Mouse (Mus musculus): ENCODE results near the gene Aph1b. TPM values are rescaled to one million over a fixed set of nuclear protein-coding genes. Genes with fewer than 3 reads are reported as not detected.
A peak's percentile ranks its signal among the peaks of the same experiment; 100 is the strongest.
"Not testable (repeated sequence)": the region's sequence is repeated elsewhere in the genome, so short reads cannot be mapped to it uniquely, and the experiment has no call there.

Aph1b gene
- polyA plus RNA-seq (2014; fragmentation: Nextera tagmentation; extraction: Ambion mirVana), result 20.1 and 32.0 TPM in 2 replicates

DNA sequence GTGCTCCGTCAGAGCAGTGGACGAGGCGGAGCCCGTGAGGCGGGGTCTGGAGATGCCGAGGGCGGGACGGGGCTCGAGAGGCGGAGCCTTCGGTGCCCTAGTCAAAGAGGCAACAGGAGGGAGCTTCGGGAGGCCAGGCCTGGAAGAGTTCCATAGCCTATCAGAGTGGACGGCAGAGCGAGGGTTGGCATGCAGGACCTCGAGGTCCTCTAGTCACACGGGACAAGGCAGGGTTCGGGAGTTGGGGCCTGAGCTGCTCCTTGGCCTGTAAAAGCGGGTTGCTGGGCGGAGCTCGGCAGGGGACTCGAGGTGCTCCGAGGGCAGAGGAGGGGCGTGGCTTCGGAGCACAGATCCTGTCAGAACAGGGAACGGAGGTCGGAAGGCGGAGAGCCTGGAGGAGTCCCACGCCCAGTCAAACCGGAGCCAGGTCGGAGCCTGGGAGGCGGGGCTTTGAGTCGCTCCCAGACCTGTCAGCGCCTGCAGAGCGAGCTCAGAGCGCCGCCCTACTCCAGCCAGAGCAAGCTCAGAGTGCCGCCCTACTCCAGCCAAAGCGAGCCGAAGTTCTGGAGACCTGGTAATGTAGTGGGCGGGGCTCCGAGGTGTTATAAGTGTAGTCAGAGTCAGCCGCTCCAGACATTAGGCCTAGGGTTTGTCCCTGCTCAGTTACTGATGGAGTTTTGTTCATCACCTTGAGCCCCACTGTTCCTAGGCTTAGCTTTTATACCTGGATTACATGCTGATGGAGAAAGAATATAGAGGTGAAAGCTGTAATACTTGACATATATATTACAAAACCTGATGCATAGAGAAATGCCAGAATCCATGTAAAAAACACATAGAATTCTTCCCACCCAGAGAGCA lies at the start of gene Aph1b:
TSS of gene Aph1b (minus strand) at position 27 of the 861 bp plus-strand sequence.
- H3K27ac ChIP-seq (replicated peaks; ENCODE audit: low read depth, low read length), result peak within 1 kb of the TSS; percentile 88
- WGBS, result under 1% methylated on average over 42 of the region's 42 CpGs
- H3K36me3 ChIP-seq (ENCODE audit: control insufficient read depth, insufficient read depth, low read length), result no peaks in the 10 kb centered on the region
- ATAC-seq (ENCODE audit: low FRiP score, low TSS enrichment) (peak; percentile 98), DNase-seq (peak; percentile 95)
- H3K4me1 ChIP-seq (ENCODE audit: control insufficient read depth, insufficient read depth, low read length), result peaks cover 6% of the 10 kb centered on the region; the same call in 1 of the 2 replicates
- peak within 1 kb of the TSS; percentile 68 for H3K4me2 ChIP-seq (ENCODE audit: low read length)
- H3K4me3 ChIP-seq (replicated peaks; ENCODE audit: low read depth, low read length), result peak within 1 kb of the TSS; percentile 68
- peak within 1 kb of the TSS; percentile 87 for H3K9ac ChIP-seq (replicated peaks; ENCODE audit: low read length)
- H3K27me3 ChIP-seq (ENCODE audit: control insufficient read depth, insufficient read depth, low read length), result no peaks in the 10 kb centered on the region
- no peaks in the 10 kb centered on the region for H3K9me3 ChIP-seq (ENCODE audit: control insufficient read depth, low read length)

DNA sequence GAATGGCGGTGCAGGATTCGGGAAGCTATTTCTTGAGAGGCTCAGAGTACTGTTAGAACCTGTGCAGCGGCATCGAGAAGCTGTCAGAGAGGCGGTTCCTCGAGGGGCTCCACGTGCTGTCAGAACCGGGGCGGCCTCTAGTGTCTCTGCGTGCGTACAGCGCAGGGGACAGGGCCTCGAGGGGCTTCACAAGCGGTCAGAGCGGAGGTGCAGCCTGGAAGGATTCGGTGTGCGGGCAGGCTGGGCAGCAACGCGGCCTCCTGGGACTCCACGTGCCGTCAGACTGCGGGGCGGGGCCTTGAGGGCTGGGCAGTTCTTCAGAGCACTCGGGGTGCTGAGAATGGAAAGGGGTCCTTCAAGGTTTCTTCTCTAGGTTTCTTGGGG lies 39.8 kb upstream of the Aph1b start:
- H3K27me3 ChIP-seq (ENCODE audit: control insufficient read depth, insufficient read depth, low read length), result peaks cover 4% of the 10 kb centered on the region; the same call in 1 of the 2 replicates
- WGBS, result under 1% methylated on average over 24 of the region's 24 CpGs
- DNase-seq (no peak), ATAC-seq (ENCODE audit: low FRiP score, low TSS enrichment) (peak; percentile 79)
- peak overlapping the region; percentile 42 for H3K9ac ChIP-seq (replicated peaks; ENCODE audit: low read length)
- H3K27ac ChIP-seq (replicated peaks; ENCODE audit: low read depth, low read length), result no peak overlapping the region
- H3K9me3 ChIP-seq (ENCODE audit: control insufficient read depth, low read length), result no peaks in the 10 kb centered on the region
- H3K4me3 ChIP-seq (replicated peaks; ENCODE audit: low read depth, low read length), result peak overlapping the region; percentile 63
- H3K4me2 ChIP-seq (ENCODE audit: low read length), result peak overlapping the region; percentile 98
- no peaks in the 10 kb centered on the region for H3K36me3 ChIP-seq (ENCODE audit: control insufficient read depth, insufficient read depth, low read length)
- peaks cover 12% of the 10 kb centered on the region for H3K4me1 ChIP-seq (ENCODE audit: control insufficient read depth, insufficient read depth, low read length)

DNA sequence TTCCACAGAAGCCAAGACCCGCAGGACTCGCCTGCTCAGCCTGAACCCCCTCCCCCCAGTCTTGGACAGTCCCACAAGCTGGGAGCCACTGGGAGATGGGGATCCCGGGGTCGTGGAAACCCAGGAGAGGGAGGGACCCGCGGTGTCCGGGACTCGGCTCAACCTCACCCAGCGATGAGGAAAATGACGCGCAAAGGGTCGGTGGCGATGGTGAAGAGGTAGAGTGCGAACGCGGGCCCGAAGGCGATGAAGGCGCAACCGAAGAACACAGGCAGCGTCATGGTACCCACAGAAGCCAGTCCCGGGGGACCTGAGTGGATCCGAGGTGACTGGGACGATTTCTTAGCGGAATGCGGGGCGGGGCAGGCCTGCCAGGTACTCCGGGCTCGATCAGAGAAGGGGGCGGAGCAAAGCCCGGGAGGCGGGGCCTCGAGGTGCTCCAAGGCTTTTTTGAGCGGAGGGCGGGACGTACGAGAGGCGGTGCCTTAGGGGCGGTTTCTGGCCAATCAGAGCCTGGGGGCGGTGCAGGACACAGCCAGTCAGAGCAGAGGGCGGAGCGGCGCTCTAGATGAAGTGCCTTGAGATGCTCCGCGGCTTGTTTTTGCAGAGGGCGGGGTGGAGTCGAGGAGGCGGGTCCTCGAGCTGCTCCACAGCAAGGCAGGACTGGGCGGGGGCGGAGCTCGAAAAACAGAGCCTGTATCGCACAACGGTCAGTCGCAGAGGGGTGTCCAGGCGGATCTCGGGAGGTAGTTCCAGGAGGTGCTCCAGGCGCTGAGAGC lies 39.2 kb upstream of the Aph1b start, which contains the start of gene Aph1c:
TSS of gene Aph1c (minus strand) at position 409 of the 779 bp plus-strand sequence.
- H3K9me3 ChIP-seq (ENCODE audit: control insufficient read depth, low read length), result no peaks in the 10 kb centered on the region
- H3K4me1 ChIP-seq (ENCODE audit: control insufficient read depth, insufficient read depth, low read length), result peaks cover 12% of the 10 kb centered on the region
- H3K9ac ChIP-seq (replicated peaks; ENCODE audit: low read length), result peak within 1 kb of the TSS; percentile 47
- under 1% methylated on average over 58 of the region's 58 CpGs for WGBS
- peak within 1 kb of the TSS; percentile 98 for H3K4me2 ChIP-seq (ENCODE audit: low read length)
- H3K4me3 ChIP-seq (replicated peaks; ENCODE audit: low read depth, low read length), result peak within 1 kb of the TSS; percentile 63
- peak; percentile 99 for DNase-seq
- no peak within 1 kb of the TSS for H3K27ac ChIP-seq (replicated peaks; ENCODE audit: low read depth, low read length)
- ATAC-seq (ENCODE audit: low FRiP score, low TSS enrichment), result peak; percentile 100
- peaks cover 4% of the 10 kb centered on the region; the same call in 1 of the 2 replicates for H3K27me3 ChIP-seq (ENCODE audit: control insufficient read depth, insufficient read depth, low read length)
- H3K36me3 ChIP-seq (ENCODE audit: control insufficient read depth, insufficient read depth, low read length), result no peaks in the 10 kb centered on the region

DNA sequence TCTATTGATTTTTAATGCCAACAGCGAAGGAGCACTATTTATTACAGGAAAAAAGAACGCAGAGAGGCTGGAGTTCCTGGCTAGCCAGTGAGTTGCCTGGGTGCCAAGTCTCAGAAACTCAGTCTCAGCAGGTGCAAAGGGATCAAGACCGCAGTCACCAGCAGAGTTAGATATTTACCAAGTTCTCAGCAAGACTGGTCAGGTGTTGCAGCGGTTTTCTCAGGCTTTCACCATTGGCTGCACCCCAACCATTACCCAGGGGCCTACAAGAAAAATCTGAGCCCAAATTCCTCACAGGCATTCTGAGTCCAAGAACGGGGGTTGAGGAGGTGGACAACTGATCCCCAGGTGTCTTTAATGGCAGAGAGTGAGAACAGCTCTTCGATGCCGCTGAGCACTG lies 38.6 kb upstream of the Aph1b start:
- Histone ChIP-seq H3K36me3 (ENCODE audit: control insufficient read depth, insufficient read depth, low read length) (no peaks in the 10 kb centered on the region), H3K4me2 (ENCODE audit: low read length) (peak overlapping the region; percentile 98), H3K27ac (replicated peaks; ENCODE audit: low read depth, low read length) (no peak overlapping the region), H3K27me3 (ENCODE audit: control insufficient read depth, insufficient read depth, low read length) (peaks cover 4% of the 10 kb centered on the region; the same call in 1 of the 2 replicates), H3K9me3 (ENCODE audit: control insufficient read depth, low read length) (no peaks in the 10 kb centered on the region), H3K9ac (replicated peaks; ENCODE audit: low read length) (peak overlapping the region; percentile 47; the same call in 1 of the 2 replicates), H3K4me3 (replicated peaks; ENCODE audit: low read depth, low read length) (peak overlapping the region; percentile 63), H3K4me1 (ENCODE audit: control insufficient read depth, insufficient read depth, low read length) (peaks cover 12% of the 10 kb centered on the region)
- DNase-seq, result no peak
- 17% methylated on average over 7 of the region's 7 CpGs for WGBS
- no peak for ATAC-seq (ENCODE audit: low FRiP score, low TSS enrichment)

DNA sequence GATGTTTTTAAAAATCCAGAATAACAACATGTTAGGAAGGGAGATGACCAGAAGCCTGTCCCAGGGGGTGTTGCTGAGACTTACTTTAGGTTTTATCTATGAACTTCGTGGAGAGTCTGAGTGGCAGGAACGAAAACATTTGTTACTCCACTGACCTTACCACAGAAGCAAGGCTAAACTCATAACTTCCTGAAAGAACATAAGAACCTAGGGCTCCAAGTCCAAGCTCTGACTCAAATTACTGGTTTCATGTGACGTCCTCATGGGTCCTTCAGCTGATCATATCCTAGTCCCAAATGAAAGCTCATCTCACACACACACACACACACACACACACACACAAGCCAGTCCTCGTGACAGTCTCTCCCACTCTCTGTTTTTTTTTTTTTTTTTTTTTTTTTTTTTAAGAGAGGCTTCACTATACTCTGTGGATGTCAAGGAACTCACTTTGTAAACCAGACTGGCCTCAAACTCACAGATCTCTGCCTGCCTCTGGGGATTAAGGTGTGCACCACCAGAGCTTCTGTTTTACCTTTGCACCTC lies 37.1 kb upstream of the Aph1b start:
- 84% methylated on average over 4 of the region's 4 CpGs for WGBS
- Histone ChIP-seq H3K9me3 (ENCODE audit: control insufficient read depth, low read length) (no peaks in the 10 kb centered on the region), H3K4me1 (ENCODE audit: control insufficient read depth, insufficient read depth, low read length) (peaks cover 12% of the 10 kb centered on the region), H3K36me3 (ENCODE audit: control insufficient read depth, insufficient read depth, low read length) (no peaks in the 10 kb centered on the region), H3K9ac (replicated peaks; ENCODE audit: low read length) (no peak overlapping the region), H3K27me3 (ENCODE audit: control insufficient read depth, insufficient read depth, low read length) (peaks cover 4% of the 10 kb centered on the region; the same call in 1 of the 2 replicates), H3K27ac (replicated peaks; ENCODE audit: low read depth, low read length) (no peak overlapping the region), H3K4me2 (ENCODE audit: low read length) (no peak overlapping the region), H3K4me3 (replicated peaks; ENCODE audit: low read depth, low read length) (no peak overlapping the region)
- DNase-seq, result no peak
- no peak for ATAC-seq (ENCODE audit: low FRiP score, low TSS enrichment)

DNA sequence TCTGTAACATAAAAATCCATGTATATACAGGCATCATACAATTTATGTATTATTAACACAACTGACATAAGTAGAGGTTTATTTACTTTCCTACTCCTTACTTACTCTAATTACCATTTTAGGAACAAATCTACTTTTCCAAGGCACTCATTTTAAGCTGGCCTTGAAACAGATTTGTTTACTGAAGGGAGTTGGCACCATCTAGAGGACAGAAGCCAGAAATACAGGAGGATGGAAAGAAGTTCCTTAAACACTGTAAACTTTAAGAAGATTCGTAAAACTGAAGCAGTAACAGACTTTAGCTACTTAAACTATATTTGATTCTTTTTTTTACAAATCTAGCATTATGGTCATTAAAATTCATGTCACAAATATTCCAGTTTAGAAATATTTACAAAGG lies 30.7 kb upstream of the Aph1b start:
- no peak overlapping the region for H3K27ac ChIP-seq (replicated peaks; ENCODE audit: low read depth, low read length)
- WGBS, result 51% methylated on average over 1 of the region's 1 CpGs
- ATAC-seq (ENCODE audit: low FRiP score, low TSS enrichment) (no peak), DNase-seq (peak; percentile 86)
- H3K4me1 ChIP-seq (ENCODE audit: control insufficient read depth, insufficient read depth, low read length), result no peaks in the 10 kb centered on the region
- no peak overlapping the region for H3K4me2 ChIP-seq (ENCODE audit: low read length)
- H3K27me3 ChIP-seq (ENCODE audit: control insufficient read depth, insufficient read depth, low read length), result no peaks in the 10 kb centered on the region
- H3K36me3 ChIP-seq (ENCODE audit: control insufficient read depth, insufficient read depth, low read length), result no peaks in the 10 kb centered on the region
- H3K9me3 ChIP-seq (ENCODE audit: control insufficient read depth, low read length), result no peaks in the 10 kb centered on the region
- H3K4me3 ChIP-seq (replicated peaks; ENCODE audit: low read depth, low read length), result no peak overlapping the region
- H3K9ac ChIP-seq (replicated peaks; ENCODE audit: low read length), result no peak overlapping the region

DNA sequence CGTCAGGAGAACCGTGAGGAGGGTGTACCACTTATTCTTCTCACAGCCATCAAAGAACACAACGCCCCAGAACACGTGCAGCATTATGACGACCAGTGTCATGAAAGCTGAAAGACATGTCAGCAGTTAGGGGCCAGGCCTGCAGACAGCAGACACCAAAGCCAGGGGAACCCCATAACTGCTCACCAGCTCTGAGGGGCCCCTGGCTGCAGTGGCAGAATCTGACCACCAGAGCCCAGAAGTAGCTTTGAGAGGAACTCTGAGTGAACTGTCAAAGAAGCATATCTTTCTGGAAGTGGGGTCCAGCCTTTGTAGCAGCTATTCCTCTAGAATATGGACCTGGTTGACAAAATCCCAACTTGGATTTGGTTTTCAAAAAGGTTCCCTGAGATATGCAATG lies 27.0 kb upstream of the Aph1b start:
- not testable (repeated sequence) for H3K4me2 ChIP-seq (ENCODE audit: low read length); DNase-seq; H3K27ac ChIP-seq (replicated peaks; ENCODE audit: low read depth, low read length); H3K27me3 ChIP-seq (ENCODE audit: control insufficient read depth, insufficient read depth, low read length); H3K9ac ChIP-seq (replicated peaks; ENCODE audit: low read length); H3K36me3 ChIP-seq (ENCODE audit: control insufficient read depth, insufficient read depth, low read length); ATAC-seq (ENCODE audit: low FRiP score, low TSS enrichment); H3K9me3 ChIP-seq (ENCODE audit: control insufficient read depth, low read length); H3K4me3 ChIP-seq (replicated peaks; ENCODE audit: low read depth, low read length); H3K4me1 ChIP-seq (ENCODE audit: control insufficient read depth, insufficient read depth, low read length)
- no CpG with 5 or more reads among the region's 5 CpGs for WGBS

DNA sequence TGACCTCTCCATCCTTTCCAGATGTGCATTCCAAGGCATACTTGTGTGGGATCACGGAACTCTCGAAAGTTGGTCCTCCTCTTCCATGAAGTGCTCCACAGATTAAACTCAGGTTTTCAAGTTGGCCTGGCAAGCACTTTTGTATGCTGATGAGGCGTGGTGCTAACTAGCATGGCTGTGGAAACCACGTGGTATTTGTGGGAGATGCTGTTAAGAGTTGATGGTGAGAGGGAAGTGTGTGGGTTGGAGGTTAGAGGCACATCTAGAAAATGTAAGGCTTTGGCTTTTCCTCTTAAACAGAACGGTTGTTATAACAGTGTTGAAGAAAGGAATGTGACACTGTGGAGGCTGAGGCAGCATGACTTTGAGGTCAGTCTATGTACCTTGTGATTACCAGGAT lies 25.7 kb upstream of the Aph1b start:
- Histone ChIP-seq H3K9me3 (ENCODE audit: control insufficient read depth, low read length) (no peaks in the 10 kb centered on the region), H3K27me3 (ENCODE audit: control insufficient read depth, insufficient read depth, low read length) (no peaks in the 10 kb centered on the region), H3K27ac (replicated peaks; ENCODE audit: low read depth, low read length) (no peak overlapping the region), H3K4me2 (ENCODE audit: low read length) (no peak overlapping the region), H3K4me3 (replicated peaks; ENCODE audit: low read depth, low read length) (no peak overlapping the region), H3K9ac (replicated peaks; ENCODE audit: low read length) (no peak overlapping the region), H3K4me1 (ENCODE audit: control insufficient read depth, insufficient read depth, low read length) (no peaks in the 10 kb centered on the region), H3K36me3 (ENCODE audit: control insufficient read depth, insufficient read depth, low read length) (no peaks in the 10 kb centered on the region)
- WGBS, result 83% methylated on average over 5 of the region's 5 CpGs
- ATAC-seq (ENCODE audit: low FRiP score, low TSS enrichment), result no peak
- DNase-seq, result no peak

All from midbrain, embryonic 14.5 days (tissue).